Mouse (Mus musculus) frontal cortex, adult (tissue): ENCODE data around the gene Psmb5.
A peak's percentile ranks its signal among the peaks of the same experiment; 100 is the strongest.

ENCODE experiments used
- ATAC-seq: cut with Nextera tagmentation; 2 replicates; pipeline ENCODE4 v1.9.2; 2017; ENCODE audit warnings: mild to moderate bottlenecking, moderate library complexity, mixed read lengths; ENCODE audit not compliant: low TSS enrichment

Gene Psmb5

GRCm38 (mm10) chr14:54617897-54618365 lies at the start of gene Psmb5:
Psmb5 (minus strand) TSS chr14:54618022.
- peak; percentile 91 for ATAC-seq

- ATAC-seq, result peak; percentile 94
Measured at GRCm38 (mm10) chr14:54664477-54665222, 46.8 kb upstream of the Psmb5 start.

GRCm38 (mm10) chr14:54660009-54660408 lies 42.2 kb upstream of the Psmb5 start:
- ATAC-seq, result no peak

- peak; percentile 88 for ATAC-seq
Measured at GRCm38 (mm10) chr14:54653496-54653895, 35.7 kb upstream of the Psmb5 start.

- ATAC-seq, result no peak
Measured at GRCm38 (mm10) chr14:54652787-54653186, 35.0 kb upstream of the Psmb5 start.

- ATAC-seq, result no peak
Measured at GRCm38 (mm10) chr14:54651556-54651955, 33.7 kb upstream of the Psmb5 start.

GRCm38 (mm10) chr14:54650621-54651454 lies 33.0 kb upstream of the Psmb5 start:
- peak; percentile 36 for ATAC-seq

GRCm38 (mm10) chr14:54647900-54648299 lies 30.1 kb upstream of the Psmb5 start:
- ATAC-seq, result no peak

GRCm38 (mm10) chr14:54646898-54647636 lies 29.2 kb upstream of the Psmb5 start:
- ATAC-seq, result no peak

- ATAC-seq, result no peak
Measured at GRCm38 (mm10) chr14:54646455-54646854, 28.6 kb upstream of the Psmb5 start.

- ATAC-seq, result no peak
Measured at GRCm38 (mm10) chr14:54644294-54644693, 26.5 kb upstream of the Psmb5 start.

GRCm38 (mm10) chr14:54643011-54643410 lies 25.2 kb upstream of the Psmb5 start:
- ATAC-seq, result no peak

- ATAC-seq, result no peak
Measured at GRCm38 (mm10) chr14:54642224-54642944, 24.6 kb upstream of the Psmb5 start.

GRCm38 (mm10) chr14:54641305-54641969 lies 23.6 kb upstream of the Psmb5 start, which contains the start of gene Cdh24:
Cdh24 (minus strand) TSS chr14:54641364.
- peak; percentile 72 for ATAC-seq

GRCm38 (mm10) chr14:54640946-54641304 lies 23.1 kb upstream of the Psmb5 start, which contains the start of gene Gm17606:
Gm17606 (plus strand) TSS chr14:54640952.
- ATAC-seq, result no peak; the same call in 1 of the 2 replicates

GRCm38 (mm10) chr14:54640121-54640520 lies 22.3 kb upstream of the Psmb5 start:
- ATAC-seq, result no peak

GRCm38 (mm10) chr14:54638210-54638609 lies 20.4 kb upstream of the Psmb5 start:
- ATAC-seq, result no peak

GRCm38 (mm10) chr14:54636954-54637353 lies 19.1 kb upstream of the Psmb5 start:
- ATAC-seq, result no peak

- no peak for ATAC-seq
Measured at GRCm38 (mm10) chr14:54634182-54634581, 16.4 kb upstream of the Psmb5 start.

GRCm38 (mm10) chr14:54632252-54632651 lies 14.4 kb upstream of the Psmb5 start:
- no peak for ATAC-seq

- ATAC-seq, result no peak
Measured at GRCm38 (mm10) chr14:54631240-54631599, 13.4 kb upstream of the Psmb5 start.
